In genomic region chr4:78097526-78097925, GRCm38 (mm10) we compare ENCODE assay signal across 22 mouse cellular contexts.
DNase-seq lines count a peak whose midpoint lies in the region; ATAC-seq and TF ChIP-seq lines count a peak whose summit lies in the region.
"Had no signal": no experiment of that assay in that cellular context is flagged by ENCODE, and none has a peak within 500 bp of the region (broad histone marks: within the 10 kb centered on the region; RNA-seq: fewer than 3 reads in every experiment).

No protein-coding gene starts in this region.

- no peaks in the 10 kb centered on the region for H3K9me3 ChIP-seq in forebrain, embryonic 13.5 days (replicated peaks)
- H3K9me3 ChIP-seq: embryonic facial prominence, embryonic 10.5 days; embryonic facial prominence, embryonic 12.5 days; G1E had no signal

- no peaks in the 10 kb centered on the region for H3K27me3 ChIP-seq in forebrain, embryonic 13.5 days
- H3K27me3 ChIP-seq: CH12.LX; embryonic facial prominence, embryonic 12.5 days; Patski had no signal

- no peak overlapping the region for H3K4me2 ChIP-seq in forebrain, embryonic 13.5 days
- H3K4me2 ChIP-seq: embryonic facial prominence, embryonic 12.5 days had no signal

- no peaks in the 10 kb centered on the region for H3K36me3 ChIP-seq in forebrain, embryonic 13.5 days (ENCODE audit: poor library complexity, severe bottlenecking)
- H3K36me3 ChIP-seq: embryonic facial prominence, embryonic 10.5 days; embryonic facial prominence, embryonic 12.5 days; G1E had no signal

- no peak for TF ChIP-seq CTCF in left cerebral cortex, adult 2 months (IDR thresholded peaks at IDR 0.05)

- peak; percentile 76 for ATAC-seq in frontal cortex, adult (ENCODE audit: low TSS enrichment)
- ATAC-seq in forebrain, embryonic 13.5 days = no peak
- ATAC-seq: activated CD4-positive, CD25-positive, alpha-beta regulatory T cell, adult 4 months; CD4-positive, CD25-positive, alpha-beta regulatory T cell, adult 4 months; forebrain, embryonic 14.5 days; forebrain, embryonic 16.5 days; Patski had no signal

- intact Hi-C loops in left cerebral cortex, adult 2 months (cut with DNase I) = loop anchor here (5.0 kb wide), 1 partner anchor 450 kb away; no protein-coding TSS in a partner anchor
- intact Hi-C loops in left cerebral cortex, postnatal 4 days (cut with DNase I) = no loop called here

- no peak overlapping the region for H3K9ac ChIP-seq in forebrain, embryonic 13.5 days
- H3K9ac ChIP-seq: embryonic facial prominence, embryonic 12.5 days had no signal

- H3K4me1 ChIP-seq in forebrain, embryonic 13.5 days = no peaks in the 10 kb centered on the region
- H3K4me1 ChIP-seq: embryonic facial prominence, embryonic 10.5 days; embryonic facial prominence, embryonic 12.5 days had no signal

- H3K27ac ChIP-seq in left cerebral cortex, adult 2 months = peak overlapping the region; percentile 44; the same call in 1 of the 2 replicates
- H3K27ac ChIP-seq in forebrain, embryonic 13.5 days = no peak overlapping the region
- H3K27ac ChIP-seq: embryonic facial prominence, embryonic 10.5 days; embryonic facial prominence, embryonic 12.5 days had no signal

- no peak for DNase-seq in frontal cortex, postnatal 25 days (ENCODE audit: low spot score in 2 of 2)
- DNase-seq in left cerebral cortex, adult 2 months (ENCODE audit: extremely low spot score in 1 of 2, low spot score in 2 of 2) = no peak
- no peak for DNase-seq in left cerebral cortex, postnatal 4 days
- DNase-seq: adrenal gland, adult 8-10 months; adrenal gland, postnatal 14 days; B cell, adult 2 months; cerebellum, adult 11-12 months; cerebellum, adult 2 months; cerebellum, adult 9-10 months; cerebellum, postnatal 10 days; cerebellum, postnatal 25 days had no signal

- H3K4me3 ChIP-seq in left cerebral cortex, adult 2 months = no peak overlapping the region
- no peak overlapping the region for H3K4me3 ChIP-seq in forebrain, embryonic 13.5 days
- H3K4me3 ChIP-seq: embryonic facial prominence, embryonic 10.5 days; embryonic facial prominence, embryonic 12.5 days had no signal
